Mouse (Mus musculus) cerebellum, adult (tissue): ENCODE measurements at regions not wholly inside any gene's neighbourhood (a gene's known extent, or its start where the extent isn't known, plus 50 kb on each side); places are given as distances from the start of the nearest gene placed in this dataset.

ENCODE experiments used
- ATAC-seq: cut with Nextera tagmentation; 2 replicates; pipeline ENCODE4 v1.9.2; 2017; ENCODE audit warnings: mild to moderate bottlenecking, moderate library complexity, mixed read lengths; ENCODE audit not compliant: insufficient number of reproducible peaks, low FRiP score, low TSS enrichment

- no peak for ATAC-seq
Measured at GRCm38 (mm10) chr5:136619315-136620231, 52.3 kb upstream of the Cux1 start.

- no peak for ATAC-seq
Measured at GRCm38 (mm10) chr5:136620234-136620633, 52.9 kb upstream of the Cux1 start.

GRCm38 (mm10) chr5:136621336-136622125 is 54.2 kb upstream of the Cux1 start:
- no peak for ATAC-seq

GRCm38 (mm10) chr5:136622152-136622551 is 54.9 kb upstream of the Cux1 start:
- ATAC-seq: no peak

- ATAC-seq: peak; percentile 26; the same call in 1 of the 2 replicates
Measured at GRCm38 (mm10) chr5:136622721-136623542, 55.6 kb upstream of the Cux1 start.

- ATAC-seq: no peak
Measured at GRCm38 (mm10) chr5:136623791-136624190, 56.5 kb upstream of the Cux1 start.

GRCm38 (mm10) chr5:136625176-136625991 is 58.1 kb upstream of the Cux1 start:
- ATAC-seq: no peak

- ATAC-seq: no peak
Measured at GRCm38 (mm10) chr5:136626142-136626771, 59.0 kb upstream of the Cux1 start.

- no peak for ATAC-seq
Measured at GRCm38 (mm10) chr5:136626891-136627290, 59.6 kb upstream of the Cux1 start.

GRCm38 (mm10) chr5:136627671-136628292 is 60.5 kb upstream of the Cux1 start:
- ATAC-seq: no peak

GRCm38 (mm10) chr5:136628502-136628901 is 61.2 kb upstream of the Cux1 start:
- no peak for ATAC-seq

GRCm38 (mm10) chr5:136632286-136632685 is 60.7 kb upstream of the Myl10 start:
- no peak for ATAC-seq

GRCm38 (mm10) chr5:136633901-136634300 is 59.0 kb upstream of the Myl10 start:
- ATAC-seq: no peak

GRCm38 (mm10) chr5:136635119-136635518 is 57.8 kb upstream of the Myl10 start:
- ATAC-seq: no peak

GRCm38 (mm10) chr5:136636476-136636875 is 56.5 kb upstream of the Myl10 start:
- no peak for ATAC-seq

- no peak for ATAC-seq
Measured at GRCm38 (mm10) chr5:136637872-136638271, 55.1 kb upstream of the Myl10 start.

- no peak for ATAC-seq
Measured at GRCm38 (mm10) chr5:136640871-136641619, 51.9 kb upstream of the Myl10 start.

- no peak for ATAC-seq
Measured at GRCm38 (mm10) chr5:136642208-136642607, 50.7 kb upstream of the Myl10 start.
